Mouse (Mus musculus): Measurements from ENCODE around the gene Rims4. TPM values are rescaled to one million over a fixed set of nuclear protein-coding genes. Genes with fewer than 3 reads are reported as not detected.

Rims4 gene
- polyA plus RNA-seq (2012; rRNA removed) (0.19 and 0.20 TPM in 2 replicates), polyA plus RNA-seq (2014; fragmentation: Nextera tagmentation; extraction: Ambion mirVana) (0.08 and 0.12 TPM in 2 replicates)

DNA sequence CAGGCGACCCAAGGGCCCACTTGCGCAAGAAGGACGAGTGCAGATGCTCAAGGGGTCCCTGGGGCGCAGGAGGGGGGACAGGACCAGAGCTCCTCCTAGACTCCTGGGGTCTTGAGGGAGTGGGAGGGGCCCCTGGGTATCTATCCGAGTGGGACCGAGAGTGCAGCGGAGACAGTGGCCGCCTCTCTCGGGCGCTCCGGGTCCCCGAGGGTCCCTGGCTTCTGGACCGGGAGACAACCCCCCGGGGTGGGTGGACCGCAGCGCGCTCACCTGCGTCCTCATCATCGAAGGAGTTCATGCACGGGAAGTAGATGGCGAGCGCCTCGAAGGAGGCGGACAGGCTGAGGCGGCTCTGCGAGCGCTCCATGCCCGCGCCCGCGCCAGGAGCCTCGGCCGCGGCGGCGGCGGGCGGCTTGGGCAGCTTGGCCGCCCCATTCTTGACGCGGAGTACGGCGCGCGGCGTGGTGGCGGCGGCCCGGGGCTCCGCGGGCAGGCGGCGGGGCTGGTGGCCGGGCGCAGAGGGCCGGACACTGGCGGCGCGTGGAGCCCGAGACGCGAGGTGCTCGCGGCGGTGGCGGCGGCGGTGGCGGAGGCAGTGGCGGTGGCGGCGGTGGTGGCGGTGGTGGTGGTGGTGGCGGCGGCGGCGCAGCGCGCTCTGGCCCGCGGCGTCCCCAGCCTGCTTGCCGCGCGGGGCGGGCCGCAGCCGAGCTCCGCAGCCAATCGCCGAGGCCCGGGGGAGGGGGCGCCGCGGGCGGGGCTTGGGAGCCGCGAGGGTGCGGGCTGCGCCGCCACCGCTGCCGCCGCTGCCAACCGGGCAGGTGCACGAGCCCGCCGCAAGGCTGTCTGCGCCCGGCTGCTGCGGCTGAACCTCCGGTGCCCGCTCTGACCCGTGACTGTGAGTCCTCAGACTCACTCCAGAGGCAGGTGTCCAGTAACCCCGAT, at the start of gene Rims4:
Gene Rims4 (minus strand): TSS at position 367 of the 942 bp plus-strand sequence.
- Histone ChIP-seq H3K27me3 (ENCODE audit: control insufficient read depth, insufficient read depth, low read length) (peaks cover 65% of the 10 kb centered on the region), H3K4me3 (replicated peaks; ENCODE audit: low read length) (peak within 1 kb of the TSS; percentile 48), H3K36me3 (ENCODE audit: control insufficient read depth, insufficient read depth, low read length) (no peaks in the 10 kb centered on the region), H3K4me2 (replicated peaks; ENCODE audit: low read depth, low read length, severe bottlenecking) (peak within 1 kb of the TSS; percentile 87), H3K9me3 (ENCODE audit: control insufficient read depth, low read length) (no peaks in the 10 kb centered on the region), H3K4me1 (ENCODE audit: control insufficient read depth, insufficient read depth, low read length) (no peaks in the 10 kb centered on the region; the same call in 1 of the 2 replicates), H3K9ac (ENCODE audit: low read depth, low read length, severe bottlenecking) (peak within 1 kb of the TSS; percentile 44), H3K27ac (replicated peaks; ENCODE audit: low read depth, low read length) (no peak within 1 kb of the TSS)
- TF ChIP-seq POLR2A (IDR thresholded peaks at IDR 0.05; ENCODE audit: borderline replicate concordance, extremely low read depth, insufficient read depth, insufficient read length): no peak
- ATAC-seq (ENCODE audit: low FRiP score, low read depth) (peak; percentile 76; the same call in 1 of the 2 replicates), DNase-seq (ENCODE audit: low spot score) (no peak)
- WGBS: 3% methylated on average over 34 of the region's 115 CpGs

DNA sequence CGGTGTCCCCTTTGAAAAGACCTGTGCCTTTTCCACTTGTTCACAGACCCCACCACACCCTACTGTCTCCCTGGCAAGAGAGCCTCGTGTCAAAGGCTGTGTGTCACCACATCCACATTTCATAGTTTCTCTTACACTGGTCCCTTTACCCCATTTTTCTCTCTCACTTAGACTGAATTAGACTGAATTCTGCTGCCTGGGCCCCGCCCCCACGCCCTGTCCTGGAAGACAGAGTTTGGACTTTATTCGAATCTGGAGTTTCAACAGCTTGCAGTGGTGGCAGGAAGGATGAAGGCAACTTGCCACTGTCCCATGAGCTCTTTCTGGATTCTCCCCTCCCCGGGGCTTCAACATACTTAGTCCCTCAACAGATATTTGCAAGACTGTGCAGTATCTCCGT, 47.2 kb upstream of the Rims4 start:
- Histone ChIP-seq H3K36me3 (ENCODE audit: control insufficient read depth, insufficient read depth, low read length) (no peaks in the 10 kb centered on the region), H3K27ac (replicated peaks; ENCODE audit: low read depth, low read length) (no peak overlapping the region), H3K4me2 (replicated peaks; ENCODE audit: low read depth, low read length, severe bottlenecking) (no peak overlapping the region), H3K4me1 (ENCODE audit: control insufficient read depth, insufficient read depth, low read length) (no peaks in the 10 kb centered on the region), H3K9me3 (ENCODE audit: control insufficient read depth, low read length) (no peaks in the 10 kb centered on the region), H3K4me3 (replicated peaks; ENCODE audit: low read length) (no peak overlapping the region), H3K9ac (ENCODE audit: low read depth, low read length, severe bottlenecking) (no peak overlapping the region), H3K27me3 (ENCODE audit: control insufficient read depth, insufficient read depth, low read length) (no peaks in the 10 kb centered on the region)
- ATAC-seq (ENCODE audit: low FRiP score, low read depth) (no peak), DNase-seq (ENCODE audit: low spot score) (no peak)
- 71% methylated on average over 7 of the region's 7 CpGs for WGBS
- TF ChIP-seq POLR2A (IDR thresholded peaks at IDR 0.05; ENCODE audit: borderline replicate concordance, extremely low read depth, insufficient read depth, insufficient read length): no peak

DNA sequence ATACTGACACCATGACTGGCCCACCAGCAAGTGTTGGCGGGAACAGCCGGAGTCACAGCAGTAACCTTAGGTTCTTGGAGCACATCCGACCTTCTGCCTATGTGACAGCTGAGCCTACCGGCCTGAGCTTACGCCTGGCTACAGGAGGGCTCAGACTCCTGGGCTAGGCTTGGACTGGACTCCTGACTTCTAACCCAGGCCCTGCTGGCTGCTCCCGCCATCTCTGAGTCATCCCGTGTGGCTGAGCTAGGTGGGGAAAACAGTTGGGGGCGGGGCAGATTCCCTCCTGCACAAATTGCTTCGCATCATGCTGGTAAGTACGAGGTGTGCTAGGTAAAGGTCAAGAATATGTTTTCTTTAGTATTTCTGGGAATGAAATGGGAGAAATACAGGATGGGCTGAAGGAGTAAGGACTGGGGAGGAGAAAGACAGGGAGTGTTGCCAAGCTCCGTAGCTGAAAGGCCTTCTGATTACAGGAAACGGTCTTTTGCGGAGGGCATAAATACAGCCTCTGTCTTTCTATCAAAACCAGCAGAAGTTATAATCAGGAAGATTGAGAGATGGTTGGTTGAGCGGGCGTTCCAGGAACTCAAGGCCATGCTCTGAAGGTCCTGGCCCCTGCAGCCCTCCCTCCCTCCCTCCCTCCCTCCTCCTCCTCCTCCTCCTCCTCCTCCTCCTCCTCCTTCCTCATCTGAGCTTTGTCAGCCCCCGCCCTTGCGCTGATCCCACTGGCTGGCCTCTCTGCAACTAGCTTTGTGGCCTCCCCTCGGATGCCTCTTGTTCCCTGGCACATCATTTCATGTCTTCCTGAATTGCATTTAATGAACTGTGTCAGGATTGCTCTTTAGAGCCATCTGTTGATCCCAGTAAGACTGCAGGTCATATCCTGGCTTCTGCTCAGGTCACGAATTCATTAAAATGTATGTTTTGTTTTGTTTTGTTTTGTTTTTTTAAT, 46.4 kb upstream of the Rims4 start:
- TF ChIP-seq POLR2A (IDR thresholded peaks at IDR 0.05; ENCODE audit: borderline replicate concordance, extremely low read depth, insufficient read depth, insufficient read length): no peak
- Histone ChIP-seq H3K36me3 (ENCODE audit: control insufficient read depth, insufficient read depth, low read length) (no peaks in the 10 kb centered on the region), H3K9ac (ENCODE audit: low read depth, low read length, severe bottlenecking) (no peak overlapping the region), H3K4me3 (replicated peaks; ENCODE audit: low read length) (no peak overlapping the region), H3K9me3 (ENCODE audit: control insufficient read depth, low read length) (no peaks in the 10 kb centered on the region), H3K27ac (replicated peaks; ENCODE audit: low read depth, low read length) (no peak overlapping the region), H3K4me1 (ENCODE audit: control insufficient read depth, insufficient read depth, low read length) (no peaks in the 10 kb centered on the region), H3K27me3 (ENCODE audit: control insufficient read depth, insufficient read depth, low read length) (no peaks in the 10 kb centered on the region), H3K4me2 (replicated peaks; ENCODE audit: low read depth, low read length, severe bottlenecking) (no peak overlapping the region)
- DNase-seq (ENCODE audit: low spot score) (no peak), ATAC-seq (ENCODE audit: low FRiP score, low read depth) (no peak)
- WGBS: 65% methylated on average over 19 of the region's 19 CpGs

DNA sequence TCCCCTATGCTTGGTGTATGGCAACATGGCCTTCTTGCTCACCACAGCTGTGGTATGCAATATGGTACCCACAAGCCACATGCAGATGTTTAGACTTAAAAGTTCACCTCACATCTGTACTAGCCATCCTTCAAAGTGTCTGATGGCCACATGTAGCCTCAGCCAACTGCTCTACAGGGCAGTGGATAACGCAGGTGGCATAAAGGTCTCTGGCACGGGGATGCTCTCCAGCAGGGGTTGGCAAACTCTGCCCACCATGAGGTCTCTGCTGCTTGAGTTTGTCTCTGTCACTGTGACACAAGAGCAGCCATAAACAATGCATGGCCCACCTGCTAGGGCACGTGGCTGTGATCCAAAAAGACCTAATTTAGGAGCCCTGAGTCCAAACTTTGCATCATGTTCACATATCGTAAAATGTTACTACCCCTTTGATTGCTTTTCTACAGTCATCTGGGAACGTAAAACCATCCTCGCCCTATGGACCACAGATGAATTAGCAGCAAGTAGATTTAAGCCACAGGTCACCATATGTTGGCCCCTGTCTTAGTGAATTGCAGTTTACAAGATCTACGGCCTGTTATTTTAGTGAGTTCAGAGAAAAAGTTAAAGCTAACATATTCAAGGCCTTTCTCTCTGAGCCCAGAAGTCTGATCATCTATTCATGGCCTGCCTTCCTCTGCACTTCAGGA, 35.3 kb upstream of the Rims4 start:
- DNase-seq (ENCODE audit: low spot score) (no peak), ATAC-seq (ENCODE audit: low FRiP score, low read depth) (no peak)
- no peaks in the 10 kb centered on the region for H3K36me3 ChIP-seq (ENCODE audit: control insufficient read depth, insufficient read depth, low read length)
- no peaks in the 10 kb centered on the region for H3K4me1 ChIP-seq (ENCODE audit: control insufficient read depth, insufficient read depth, low read length)
- H3K27me3 ChIP-seq (ENCODE audit: control insufficient read depth, insufficient read depth, low read length): no peaks in the 10 kb centered on the region
- no peak for TF ChIP-seq POLR2A (IDR thresholded peaks at IDR 0.05; ENCODE audit: borderline replicate concordance, extremely low read depth, insufficient read depth, insufficient read length)
- no peak overlapping the region for H3K27ac ChIP-seq (replicated peaks; ENCODE audit: low read depth, low read length)
- no peak overlapping the region for H3K4me3 ChIP-seq (replicated peaks; ENCODE audit: low read length)
- 21% methylated on average over 7 of the region's 7 CpGs for WGBS
- H3K9ac ChIP-seq (ENCODE audit: low read depth, low read length, severe bottlenecking): no peak overlapping the region
- H3K4me2 ChIP-seq (replicated peaks; ENCODE audit: low read depth, low read length, severe bottlenecking): no peak overlapping the region
- H3K9me3 ChIP-seq (ENCODE audit: control insufficient read depth, low read length): no peaks in the 10 kb centered on the region
